Mouse (Mus musculus): ENCODE results near the gene Klhdc3. TPM values are rescaled to one million over a fixed set of nuclear protein-coding genes. Genes with fewer than 3 reads are reported as not detected.

Klhdc3 gene
- polyA plus RNA-seq (2016; fragmentation: Nextera tagmentation; extraction: Ambion mirVana): 148 and 151 TPM in 2 replicates

DNA sequence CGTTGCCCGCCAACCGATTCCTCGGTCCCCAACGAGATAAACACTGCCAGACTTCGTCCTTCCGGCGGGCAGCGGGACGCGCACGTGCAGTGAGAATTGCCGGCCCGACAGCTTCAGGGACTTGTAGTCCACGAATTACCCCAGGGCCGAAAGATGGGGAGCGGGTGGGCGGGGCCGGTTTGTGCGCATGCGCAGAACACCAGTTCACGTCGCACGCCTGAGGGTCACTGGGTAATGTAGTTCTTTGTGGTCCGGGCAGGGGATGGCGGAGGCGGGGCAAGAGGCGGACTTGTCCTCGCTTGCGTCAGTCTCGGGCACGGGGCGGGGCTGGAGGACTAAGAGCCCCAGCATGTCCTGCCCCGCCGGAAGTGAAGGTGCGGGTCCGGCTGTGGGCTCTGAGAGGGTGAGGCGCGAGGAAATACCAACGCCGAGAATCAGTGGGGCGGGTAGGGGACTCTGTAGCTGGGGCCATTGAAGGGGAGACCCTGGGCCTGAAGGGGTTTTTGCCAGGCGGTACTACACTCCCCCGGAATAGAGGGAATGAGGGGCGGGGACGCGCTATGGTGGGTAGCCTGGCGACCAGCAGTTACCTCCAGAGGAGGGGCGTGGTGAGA is at the start of gene Klhdc3:
Gene Klhdc3, minus strand, starts transcription at position 155 of the 614 bp plus-strand sequence.
- no peaks in the 10 kb centered on the region for H3K27me3 ChIP-seq (replicated peaks; ENCODE audit: low read depth, poor library complexity, severe bottlenecking)
- peaks cover 67% of the 10 kb centered on the region for H3K36me3 ChIP-seq (replicated peaks)
- peak within 1 kb of the TSS; percentile 74 for H3K4me3 ChIP-seq
- peaks cover 38% of the 10 kb centered on the region for H3K4me1 ChIP-seq
- WGBS: under 1% methylated on average over 49 of the region's 49 CpGs
- DNase-seq (ENCODE audit: low spot score): peak; percentile 100
- no peaks in the 10 kb centered on the region for H3K9me3 ChIP-seq
- H3K27ac ChIP-seq (replicated peaks): peak within 1 kb of the TSS; percentile 86

DNA sequence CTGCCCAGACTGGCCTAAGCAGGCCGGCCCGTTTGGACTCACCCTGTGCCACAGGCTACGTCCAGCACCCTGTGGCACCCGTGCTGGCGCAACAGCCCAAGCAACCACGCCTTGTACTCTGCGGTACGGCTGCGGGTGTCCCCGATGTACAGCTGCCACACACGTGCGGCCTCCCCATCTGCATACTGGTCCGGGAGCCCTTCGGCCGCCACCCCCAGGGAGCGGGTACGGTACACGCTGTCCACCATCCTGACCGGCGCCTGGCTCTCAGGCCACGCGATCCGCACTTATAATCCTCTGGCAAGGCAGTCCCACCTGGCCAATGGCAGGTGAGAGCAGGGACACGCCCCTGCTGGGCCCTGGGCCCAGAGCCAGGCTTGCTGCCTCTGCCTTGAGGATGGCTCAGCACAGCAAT is 48.2 kb upstream of the Klhdc3 start, which contains the start of gene Gnmt:
Gene Gnmt, minus strand, starts transcription at position 265 of the 415 bp plus-strand sequence.
- DNase-seq (ENCODE audit: low spot score): peak; percentile 31
- Histone ChIP-seq H3K27ac (replicated peaks) (peak within 1 kb of the TSS; percentile 19; the same call in 1 of the 2 replicates), H3K9me3 (no peaks in the 10 kb centered on the region), H3K4me1 (peaks cover 14% of the 10 kb centered on the region; the same call in 1 of the 2 replicates), H3K36me3 (replicated peaks) (peaks cover 29% of the 10 kb centered on the region), H3K4me3 (peak within 1 kb of the TSS; percentile 41), H3K27me3 (replicated peaks; ENCODE audit: low read depth, poor library complexity, severe bottlenecking) (peaks cover 28% of the 10 kb centered on the region)
- WGBS: 13% methylated on average over 24 of the region's 24 CpGs

DNA sequence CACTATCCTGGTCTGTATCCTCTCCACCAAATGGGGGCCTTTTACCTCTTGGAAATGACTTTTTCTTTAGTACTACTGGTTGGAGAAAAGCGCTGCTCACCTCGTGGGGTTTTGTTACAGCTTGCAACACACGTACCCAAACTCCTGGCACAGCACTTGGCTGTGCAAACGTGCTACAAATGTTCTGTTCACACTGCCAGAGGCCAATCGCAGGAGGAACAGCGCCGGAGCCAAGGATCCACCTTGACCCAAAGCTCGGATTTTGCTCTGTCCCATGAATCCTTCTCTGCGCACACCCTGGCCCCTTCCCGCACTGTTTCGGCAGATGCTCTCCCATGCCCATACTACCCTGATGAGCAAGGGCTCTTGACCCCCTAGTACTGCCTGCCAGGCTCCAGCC is 47.8 kb upstream of the Klhdc3 start:
- Histone ChIP-seq H3K27ac (replicated peaks) (no peak overlapping the region), H3K4me3 (peak overlapping the region; percentile 41), H3K36me3 (replicated peaks) (peaks cover 32% of the 10 kb centered on the region), H3K4me1 (peaks cover 14% of the 10 kb centered on the region; the same call in 1 of the 2 replicates), H3K27me3 (replicated peaks; ENCODE audit: low read depth, poor library complexity, severe bottlenecking) (peaks cover 28% of the 10 kb centered on the region), H3K9me3 (no peaks in the 10 kb centered on the region)
- WGBS: 50% methylated on average over 11 of the region's 11 CpGs
- no peak for DNase-seq (ENCODE audit: low spot score)

DNA sequence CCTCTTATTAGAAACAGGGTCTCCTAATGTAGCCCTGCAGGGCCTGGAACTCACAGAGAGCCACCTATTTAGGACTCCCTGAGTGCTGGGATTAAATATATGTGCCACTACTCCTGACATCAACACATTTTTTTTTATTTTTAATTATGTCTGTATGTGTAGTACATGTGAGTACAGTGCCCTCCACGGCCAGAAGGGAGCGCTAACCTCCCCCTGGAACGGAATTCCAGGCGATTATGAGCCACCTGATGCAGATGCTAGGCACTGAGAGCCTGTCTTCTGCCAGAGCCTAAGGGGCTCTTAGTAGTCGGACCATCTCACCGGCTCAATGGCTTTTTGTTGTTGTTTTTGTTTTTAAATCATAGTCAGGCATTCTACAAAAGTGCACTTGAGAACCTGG is 47.3 kb upstream of the Klhdc3 start:
- Histone ChIP-seq H3K4me3 (no peak overlapping the region), H3K9me3 (no peaks in the 10 kb centered on the region), H3K27ac (replicated peaks) (no peak overlapping the region), H3K27me3 (replicated peaks; ENCODE audit: low read depth, poor library complexity, severe bottlenecking) (peaks cover 28% of the 10 kb centered on the region), H3K4me1 (peaks cover 14% of the 10 kb centered on the region; the same call in 1 of the 2 replicates), H3K36me3 (replicated peaks) (peaks cover 36% of the 10 kb centered on the region)
- WGBS: 40% methylated on average over 6 of the region's 6 CpGs
- peak; percentile 38 for DNase-seq (ENCODE audit: low spot score)

DNA sequence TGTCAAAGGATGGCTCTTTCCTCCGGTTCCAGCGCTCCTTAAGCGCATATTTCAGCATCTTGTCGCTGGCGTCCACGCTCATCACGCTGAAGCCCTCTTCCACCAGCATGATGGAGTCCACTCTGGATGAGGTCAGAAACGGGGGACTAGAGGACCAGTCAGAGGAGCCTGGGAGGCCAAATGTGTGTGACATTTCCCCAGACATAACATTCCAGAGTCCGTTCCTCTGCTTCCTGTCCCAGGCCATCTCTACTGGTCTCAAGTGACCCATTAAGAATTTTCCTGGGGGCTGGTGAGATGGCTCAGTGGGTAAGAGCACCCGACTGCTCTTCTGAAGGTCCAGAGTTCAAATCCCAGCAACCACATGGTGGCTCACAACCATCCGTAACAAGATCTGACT is 46.6 kb upstream of the Klhdc3 start:
- Histone ChIP-seq H3K36me3 (replicated peaks) (peaks cover 43% of the 10 kb centered on the region), H3K4me1 (peaks cover 14% of the 10 kb centered on the region; the same call in 1 of the 2 replicates), H3K9me3 (no peaks in the 10 kb centered on the region), H3K27me3 (replicated peaks; ENCODE audit: low read depth, poor library complexity, severe bottlenecking) (peaks cover 28% of the 10 kb centered on the region), H3K4me3 (no peak overlapping the region), H3K27ac (replicated peaks) (no peak overlapping the region)
- no peak for DNase-seq (ENCODE audit: low spot score)
- WGBS: 89% methylated on average over 11 of the region's 11 CpGs

DNA sequence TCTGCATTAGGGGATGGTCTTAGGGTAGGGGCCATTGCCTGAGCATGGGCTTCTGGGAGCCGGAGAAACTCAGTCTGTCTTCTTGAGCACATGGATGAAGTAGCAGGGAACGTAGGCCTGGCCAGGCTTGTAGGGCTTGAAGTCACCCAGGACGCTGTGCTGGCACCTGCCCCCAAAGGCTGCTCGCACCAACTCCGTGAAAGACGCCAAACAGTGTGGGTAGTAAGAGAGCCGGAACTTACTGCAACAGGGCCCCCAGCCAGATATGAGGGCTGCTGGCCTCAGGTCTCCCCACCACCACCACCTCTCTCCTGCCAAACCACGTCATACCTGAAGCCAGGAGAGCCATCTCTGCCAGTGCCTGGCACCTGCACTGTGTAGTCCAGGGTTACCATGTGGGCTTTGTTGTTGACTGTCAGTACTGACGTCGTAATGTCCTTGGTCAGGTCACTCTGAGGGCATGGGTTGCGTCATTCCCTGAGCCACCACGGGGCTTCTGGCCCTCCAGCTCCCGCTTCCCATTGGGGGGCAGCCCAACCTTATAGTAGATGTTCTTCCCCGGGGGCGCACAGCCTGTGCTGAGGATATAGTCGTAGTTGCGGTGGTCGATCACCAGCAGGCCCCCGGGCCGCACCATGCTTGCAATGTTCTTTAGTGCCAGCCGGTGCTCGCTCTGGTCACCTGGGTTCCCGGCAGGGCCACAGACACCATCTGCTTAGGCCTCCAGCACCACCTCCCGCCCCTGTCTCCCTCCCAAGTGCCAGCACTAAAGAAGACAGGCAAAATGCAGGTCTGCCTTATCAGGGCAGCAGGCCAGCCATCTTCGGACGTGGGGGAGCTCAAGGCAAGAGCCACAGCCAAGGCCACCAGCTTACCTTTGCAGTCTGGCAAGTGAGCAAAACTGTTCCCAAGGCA is 45.3 kb upstream of the Klhdc3 start:
- H3K36me3 ChIP-seq (replicated peaks): peaks cover 55% of the 10 kb centered on the region

DNA sequence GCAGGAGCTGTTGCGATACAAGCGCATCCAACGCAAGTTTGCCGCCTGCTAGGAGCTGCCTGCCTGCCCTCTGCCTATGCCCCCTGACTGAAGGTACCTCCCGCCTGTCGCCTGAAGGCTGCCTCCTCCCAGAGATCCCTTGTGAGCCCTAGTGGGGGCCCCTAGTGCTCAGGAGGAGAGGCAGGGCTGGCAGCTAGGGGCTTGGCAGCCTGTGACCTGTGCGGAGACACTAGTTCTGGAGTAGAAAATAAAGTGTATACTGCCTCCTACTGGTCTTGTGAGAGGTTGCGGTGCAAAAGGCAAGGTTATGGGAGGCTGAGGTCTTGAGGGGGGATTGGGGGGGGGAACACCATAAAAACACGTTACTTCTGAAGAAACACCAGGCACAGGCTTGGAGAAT is 44.6 kb upstream of the Klhdc3 start:
- 0 out of 2 replicates have a peak overlapping the region, but pooled peaks have one; percentile 0 for H3K27ac ChIP-seq (replicated peaks)

More for the DNA sequence above, 45.3 kb upstream of the Klhdc3 start:
- DNase-seq (ENCODE audit: low spot score): no peak
- no peak overlapping the region for H3K4me3 ChIP-seq
- WGBS: 92% methylated on average over 26 of the region's 26 CpGs
- no peak overlapping the region for H3K27ac ChIP-seq (replicated peaks)
- H3K4me1 ChIP-seq: peaks cover 14% of the 10 kb centered on the region
- H3K9me3 ChIP-seq: no peaks in the 10 kb centered on the region
- H3K27me3 ChIP-seq (replicated peaks; ENCODE audit: low read depth, poor library complexity, severe bottlenecking): peaks cover 28% of the 10 kb centered on the region

DNA sequence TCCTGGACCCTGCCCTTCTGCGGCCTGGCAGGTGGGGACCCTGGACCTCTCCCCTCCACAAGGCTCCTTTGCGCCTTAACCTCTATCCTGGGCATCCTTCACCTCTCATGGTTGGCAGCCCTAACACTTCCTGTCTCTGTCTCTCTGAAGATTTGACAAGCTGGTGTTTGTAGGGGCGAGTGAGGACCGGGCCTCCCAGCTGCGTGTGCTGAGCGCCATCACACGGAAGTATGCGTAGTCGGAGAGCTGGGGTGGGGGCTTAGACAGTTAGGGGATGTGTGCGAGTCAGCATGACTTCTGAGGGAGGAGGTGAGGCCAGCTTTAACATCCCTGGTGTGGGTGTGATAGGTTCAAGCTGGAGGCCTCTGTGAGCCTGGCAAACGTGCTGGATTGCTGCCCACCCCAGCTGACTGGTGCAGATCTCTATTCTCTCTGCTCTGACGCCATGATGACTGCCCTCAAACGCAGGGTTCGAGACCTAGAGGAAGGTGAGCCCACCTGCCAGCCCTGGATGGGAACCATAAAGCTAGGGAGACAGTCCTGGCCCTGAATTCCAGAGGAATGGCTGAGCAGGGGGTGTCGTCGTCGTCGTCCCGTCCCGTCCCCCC is 43.9 kb upstream of the Klhdc3 start:
- peaks cover 18% of the 10 kb centered on the region for H3K27me3 ChIP-seq (replicated peaks; ENCODE audit: low read depth, poor library complexity, severe bottlenecking)
- H3K4me1 ChIP-seq: peaks cover 14% of the 10 kb centered on the region
- H3K36me3 ChIP-seq (replicated peaks): peaks cover 65% of the 10 kb centered on the region
- 85% methylated on average over 20 of the region's 20 CpGs for WGBS
- no peaks in the 10 kb centered on the region for H3K9me3 ChIP-seq
- no peak overlapping the region for H3K4me3 ChIP-seq
- H3K27ac ChIP-seq (replicated peaks): no peak overlapping the region
- DNase-seq (ENCODE audit: low spot score): no peak

More for the DNA sequence above, 44.6 kb upstream of the Klhdc3 start:
- 49% methylated on average over 9 of the region's 9 CpGs for WGBS
- Histone ChIP-seq H3K4me1 (peaks cover 14% of the 10 kb centered on the region), H3K36me3 (replicated peaks) (peaks cover 61% of the 10 kb centered on the region), H3K9me3 (no peaks in the 10 kb centered on the region), H3K4me3 (no peak overlapping the region), H3K27me3 (replicated peaks; ENCODE audit: low read depth, poor library complexity, severe bottlenecking) (peaks cover 25% of the 10 kb centered on the region)
- DNase-seq (ENCODE audit: low spot score): peak; percentile 64

DNA sequence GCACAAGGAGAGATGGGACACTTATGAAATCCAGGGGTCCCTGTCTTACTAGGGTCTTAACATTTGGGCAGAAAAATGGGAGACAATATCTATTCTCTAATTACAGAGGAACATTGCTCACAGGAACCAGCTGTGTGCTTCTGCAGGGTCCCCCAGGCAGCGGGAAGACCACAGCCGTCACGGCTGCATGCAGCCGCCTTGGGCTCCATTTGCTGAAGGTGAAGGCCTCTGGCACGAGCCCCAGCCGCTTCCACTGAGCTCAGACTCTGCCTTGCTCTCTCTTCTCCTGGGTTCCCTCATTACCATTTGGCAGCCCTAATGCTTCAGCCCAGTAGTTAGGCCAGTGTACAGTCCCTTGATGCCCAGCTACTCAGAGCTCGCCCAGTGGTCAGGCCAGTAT is 40.4 kb upstream of the Klhdc3 start:
- Histone ChIP-seq H3K4me3 (no peak overlapping the region), H3K36me3 (replicated peaks) (peaks cover 82% of the 10 kb centered on the region), H3K27ac (replicated peaks) (no peak overlapping the region), H3K9me3 (no peaks in the 10 kb centered on the region), H3K4me1 (peaks cover 6% of the 10 kb centered on the region), H3K27me3 (replicated peaks; ENCODE audit: low read depth, poor library complexity, severe bottlenecking) (no peaks in the 10 kb centered on the region)
- 93% methylated on average over 7 of the region's 7 CpGs for WGBS
- DNase-seq (ENCODE audit: low spot score): no peak

DNA sequence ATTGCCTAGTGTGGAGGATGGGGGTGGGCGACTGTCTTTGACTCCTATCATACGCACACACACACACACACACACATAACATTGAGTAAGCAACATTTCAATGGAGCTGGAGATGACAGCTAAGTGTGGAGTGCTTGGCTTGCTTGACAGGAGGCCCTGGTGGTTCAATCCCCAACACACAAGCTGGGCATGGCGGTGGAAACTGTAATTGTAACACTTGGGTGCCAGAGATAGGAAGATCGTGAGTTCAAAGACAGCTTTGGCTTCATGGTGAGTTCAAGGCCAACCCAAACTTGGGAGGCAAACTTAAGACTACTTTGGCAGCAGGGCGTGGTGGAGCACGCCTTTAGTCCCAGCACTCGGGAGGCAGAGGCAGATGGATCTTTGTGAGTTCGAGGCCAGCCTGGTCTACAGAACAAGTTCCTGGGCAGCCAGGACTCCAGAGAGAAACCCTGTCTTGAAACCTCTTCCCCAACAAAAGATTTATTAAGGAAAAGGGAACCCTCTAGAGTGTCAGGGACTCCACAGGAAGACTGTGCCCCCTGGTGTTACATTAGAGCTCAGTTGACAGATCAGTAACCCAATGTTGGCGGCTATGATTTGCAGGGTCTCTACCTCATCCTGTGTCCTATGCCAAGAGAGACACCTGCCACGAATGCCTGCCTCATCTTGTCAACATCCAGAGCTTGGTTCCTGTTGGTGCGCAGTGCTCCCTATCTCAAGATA is 34.2 kb upstream of the Klhdc3 start:
- Histone ChIP-seq H3K36me3 (replicated peaks) (peaks cover 55% of the 10 kb centered on the region), H3K4me1 (peaks cover 21% of the 10 kb centered on the region), H3K4me3 (no peak overlapping the region; the same call in 1 of the 2 replicates), H3K9me3 (no peaks in the 10 kb centered on the region), H3K27me3 (replicated peaks; ENCODE audit: low read depth, poor library complexity, severe bottlenecking) (no peaks in the 10 kb centered on the region), H3K27ac (replicated peaks) (no peak overlapping the region)
- WGBS: 94% methylated on average over 11 of the region's 11 CpGs
- DNase-seq (ENCODE audit: low spot score): no peak

DNA sequence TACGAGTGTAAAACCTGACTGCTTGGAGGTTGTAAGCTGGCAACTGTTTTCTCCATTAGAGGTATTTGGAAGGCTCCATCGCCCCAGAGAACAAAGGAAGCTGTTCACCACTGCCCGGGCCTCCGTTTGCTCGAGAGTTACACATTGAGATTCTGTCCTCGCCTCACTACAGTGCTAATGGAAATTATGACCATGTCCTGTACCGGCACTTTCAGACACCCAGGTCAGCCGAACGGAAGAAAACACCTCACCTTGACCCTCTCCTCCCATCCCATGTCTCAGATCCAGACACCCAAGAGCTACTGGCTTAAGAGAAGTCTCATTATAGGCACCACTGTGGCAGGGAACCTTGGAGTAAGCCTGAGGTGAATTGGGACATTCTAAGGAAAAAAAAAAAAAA is 33.1 kb upstream of the Klhdc3 start:
- H3K4me1 ChIP-seq: peaks cover 21% of the 10 kb centered on the region
- no peaks in the 10 kb centered on the region for H3K9me3 ChIP-seq
- no peak for DNase-seq (ENCODE audit: low spot score)
- H3K4me3 ChIP-seq: no peak overlapping the region
- H3K27me3 ChIP-seq (replicated peaks; ENCODE audit: low read depth, poor library complexity, severe bottlenecking): no peaks in the 10 kb centered on the region
- no peak overlapping the region for H3K27ac ChIP-seq (replicated peaks)
- H3K36me3 ChIP-seq (replicated peaks): peaks cover 52% of the 10 kb centered on the region
- 92% methylated on average over 9 of the region's 9 CpGs for WGBS

DNA sequence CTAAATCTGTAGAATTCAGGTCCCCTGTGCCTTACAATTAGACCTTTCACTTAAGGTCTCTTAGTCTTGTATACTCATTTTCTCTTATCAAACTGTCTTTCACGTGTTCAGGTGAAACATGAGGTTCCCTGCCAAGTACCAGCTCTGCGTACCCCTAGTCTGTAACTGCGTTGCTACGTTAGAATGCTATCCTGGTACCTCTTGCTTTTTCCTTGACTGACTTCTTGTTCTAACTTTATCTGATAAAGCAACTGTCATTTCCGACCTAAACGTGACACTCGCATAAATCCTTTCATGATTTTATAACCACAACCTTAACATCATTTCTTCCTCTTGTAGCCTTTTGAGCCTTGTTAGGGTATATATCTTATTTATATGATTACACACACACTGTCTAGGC is 31.7 kb upstream of the Klhdc3 start:
- Histone ChIP-seq H3K9me3 (no peaks in the 10 kb centered on the region), H3K27ac (replicated peaks) (peak overlapping the region; percentile 88; the same call in 1 of the 2 replicates), H3K27me3 (replicated peaks; ENCODE audit: low read depth, poor library complexity, severe bottlenecking) (no peaks in the 10 kb centered on the region), H3K4me3 (peak overlapping the region; percentile 100), H3K4me1 (peaks cover 21% of the 10 kb centered on the region), H3K36me3 (replicated peaks) (peaks cover 45% of the 10 kb centered on the region)
- no peak for DNase-seq (ENCODE audit: low spot score)
- WGBS: 79% methylated on average over 7 of the region's 7 CpGs

Data from embryonic facial prominence, embryonic 10.5 days (tissue).